Comparison of ENCODE assay signal across 14 mouse cellular contexts in the genomic region with DNA sequence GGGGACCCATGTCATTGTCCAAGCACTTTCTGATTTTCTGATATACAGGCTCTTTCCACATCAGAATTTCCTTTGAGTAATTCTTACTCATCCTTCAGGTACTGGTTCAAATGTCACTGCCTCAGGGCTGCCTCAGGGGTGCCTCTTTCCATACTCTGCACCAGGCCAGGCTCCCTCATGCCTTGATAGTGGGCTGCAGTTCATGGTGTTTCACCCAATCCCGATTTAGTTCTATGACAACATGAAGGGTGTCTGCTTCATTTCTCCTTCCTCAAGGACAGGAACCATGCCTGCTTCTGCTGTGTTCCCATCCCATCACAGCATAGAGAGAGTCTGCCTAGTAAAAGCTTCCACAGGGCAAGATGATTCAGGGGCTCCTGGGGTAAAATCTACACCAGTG.
"Had no signal": no experiment of that assay in that cellular context is flagged by ENCODE, and none has a peak within 500 bp of the region (broad histone marks: within the 10 kb centered on the region; RNA-seq: fewer than 3 reads in every experiment).

No protein-coding gene starts in this region.

- H3K4me1 ChIP-seq: midbrain, embryonic 12.5 days had no signal

- H3K9me3 ChIP-seq: limb, embryonic 12.5 days; liver, embryonic 13.5 days; lung, embryonic 15.5 days; midbrain, embryonic 12.5 days; neural tube, embryonic 13.5 days; stomach, embryonic 15.5 days had no signal

- DNase-seq: kidney, postnatal 14 days; liver; liver, embryonic 13.5 days; liver, postnatal 0 days; lung, postnatal 14 days; retina, postnatal 1 day; thymus, adult 2 months; thymus, postnatal 25 days had no signal

- H3K27me3 ChIP-seq: limb, embryonic 12.5 days; liver, embryonic 13.5 days; lung, embryonic 15.5 days; midbrain, embryonic 12.5 days; neural tube, embryonic 13.5 days; stomach, embryonic 15.5 days had no signal

- H3K9ac ChIP-seq: limb, embryonic 12.5 days; liver, embryonic 13.5 days; liver, postnatal 0 days; lung, embryonic 15.5 days; midbrain, embryonic 12.5 days; neural tube, embryonic 13.5 days; stomach, embryonic 15.5 days had no signal

- ATAC-seq: liver, postnatal 0 days; midbrain, embryonic 16.5 days had no signal

- H3K4me3 ChIP-seq: limb, embryonic 12.5 days; liver, embryonic 13.5 days; lung, embryonic 15.5 days; midbrain, embryonic 12.5 days; neural tube, embryonic 13.5 days; stomach, embryonic 15.5 days had no signal

- H3K27ac ChIP-seq: liver, embryonic 13.5 days; lung, embryonic 15.5 days; midbrain, embryonic 12.5 days; neural tube, embryonic 13.5 days; stomach, embryonic 15.5 days had no signal

- H3K36me3 ChIP-seq: limb, embryonic 12.5 days; lung, embryonic 15.5 days; midbrain, embryonic 12.5 days; neural tube, embryonic 13.5 days had no signal

- H3K4me2 ChIP-seq: limb, embryonic 12.5 days; liver, embryonic 13.5 days; lung, embryonic 15.5 days; midbrain, embryonic 12.5 days; neural tube, embryonic 13.5 days; stomach, embryonic 15.5 days had no signal
